Mouse (Mus musculus): ENCODE results near the gene AU021092.
A peak's percentile ranks its signal among the peaks of the same experiment; 100 is the strongest.
"Not testable (repeated sequence)": the region's sequence is repeated elsewhere in the genome, so short reads cannot be mapped to it uniquely, and the experiment has no call there.

AU021092 gene

GRCm38 (mm10) chr16:5222140-5222539 is at the start of gene AU021092:
Gene AU021092 (minus strand): TSS chr16:5222299.
- DNase-seq, result no peak

- DNase-seq, result no peak
These were observed 49.4 kb upstream of the AU021092 start for GRCm38 (mm10) chr16:5271411-5272035.

DNA sequence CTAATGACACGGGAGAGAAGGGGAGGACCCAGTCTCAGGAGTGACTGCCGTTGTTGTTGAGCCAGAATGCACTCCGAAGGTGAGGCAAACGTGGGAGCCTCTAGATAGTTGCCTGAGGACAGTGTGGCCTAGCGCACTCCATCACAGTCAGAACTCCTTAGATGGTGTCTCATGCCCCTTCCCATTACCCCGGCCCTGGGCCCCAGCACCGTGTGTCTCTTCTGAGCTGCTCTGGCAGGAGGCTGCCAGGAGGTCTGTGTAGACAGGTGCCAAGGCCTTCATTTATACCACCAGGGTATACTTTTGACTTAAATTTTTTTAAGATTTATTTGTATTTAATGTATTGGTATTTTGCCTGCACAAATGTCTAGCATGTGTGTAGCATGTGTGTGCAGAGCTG is 41.8 kb upstream of the AU021092 start:
- DNase-seq, result no peak

GRCm38 (mm10) chr16:5263156-5263555 is 41.1 kb upstream of the AU021092 start:
- no peak for DNase-seq

GRCm38 (mm10) chr16:5255779-5256496 is 33.8 kb upstream of the AU021092 start, which contains the start of gene Eef2kmt:
Gene Eef2kmt (minus strand): TSS chr16:5255983.
- peak; percentile 100 for DNase-seq

GRCm38 (mm10) chr16:5255081-5255740 is 33.1 kb upstream of the AU021092 start:
- no peak for DNase-seq

DNA sequence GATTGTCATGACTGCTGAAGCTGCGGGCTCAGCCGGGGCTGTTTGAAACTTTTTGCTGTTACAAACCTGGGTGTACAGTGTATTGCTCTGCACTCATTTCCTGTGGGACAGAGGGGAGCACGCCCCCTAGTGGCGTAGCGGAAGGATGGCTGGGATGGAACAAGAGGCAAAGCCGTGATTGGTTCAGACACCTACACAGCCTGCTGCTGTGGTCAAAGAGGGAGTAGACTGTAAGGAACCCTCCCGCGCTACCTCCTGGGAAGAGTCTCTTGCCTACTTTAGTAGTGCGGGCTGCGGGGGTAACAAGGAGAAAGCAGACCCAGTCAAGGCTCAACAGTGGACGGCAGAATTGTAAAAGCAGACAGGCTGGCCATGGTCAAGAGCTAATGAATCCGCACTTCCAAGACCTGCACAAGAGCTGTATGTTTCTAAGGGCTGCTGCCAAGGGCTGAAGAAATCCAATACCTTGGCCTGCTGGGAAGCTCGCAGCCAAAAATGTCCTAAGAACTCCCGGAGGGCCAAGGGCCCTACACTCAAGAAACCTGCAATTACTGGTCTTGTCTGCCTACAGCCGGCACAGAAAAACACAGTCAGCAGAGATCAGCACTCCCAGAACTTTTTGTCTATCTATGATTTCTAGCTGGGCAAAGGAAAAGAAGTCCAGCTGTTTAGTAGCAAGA is 32.4 kb upstream of the AU021092 start:
- peak; percentile 91 for DNase-seq

- DNase-seq, result no peak
These were observed 30.2 kb upstream of the AU021092 start for GRCm38 (mm10) chr16:5252260-5252659.

- no peak for DNase-seq
These were observed 28.8 kb upstream of the AU021092 start for GRCm38 (mm10) chr16:5250891-5251290.

GRCm38 (mm10) chr16:5244411-5244810 is 22.3 kb upstream of the AU021092 start:
- peak; percentile 65 for DNase-seq

GRCm38 (mm10) chr16:5242882-5243281 is 20.8 kb upstream of the AU021092 start:
- no peak for DNase-seq

GRCm38 (mm10) chr16:5242355-5242754 is 20.3 kb upstream of the AU021092 start:
- DNase-seq, result no peak

- peak; percentile 93 for DNase-seq
These were observed 11.6 kb upstream of the AU021092 start, which contains the start of gene Alg1 for GRCm38 (mm10) chr16:5233418-5234313. Gene Alg1 (plus strand): TSS chr16:5233621.

- DNase-seq, result no peak
These were observed 10.9 kb upstream of the AU021092 start for GRCm38 (mm10) chr16:5232982-5233381.

DNA sequence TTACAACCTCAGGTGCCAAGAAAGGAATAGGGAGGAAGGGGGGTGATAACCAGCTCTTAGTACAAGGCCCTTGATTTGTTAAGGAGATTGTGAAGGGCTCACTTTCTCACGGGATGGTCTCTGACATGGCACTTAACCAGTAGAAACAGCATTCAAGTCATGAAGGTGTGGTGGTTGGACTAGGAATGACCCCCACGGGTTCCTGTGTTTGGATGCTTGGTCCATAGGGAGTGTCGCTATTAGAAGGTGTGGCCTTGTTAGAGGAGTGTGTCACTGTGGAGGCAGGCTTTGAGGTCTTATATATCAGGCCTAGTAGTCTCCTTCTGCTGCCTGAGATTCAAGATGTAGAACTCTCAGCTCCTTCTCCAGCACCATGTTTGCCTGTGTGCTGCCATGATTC is 6.0 kb upstream of the AU021092 start:
- not testable (repeated sequence) for DNase-seq

DNA sequence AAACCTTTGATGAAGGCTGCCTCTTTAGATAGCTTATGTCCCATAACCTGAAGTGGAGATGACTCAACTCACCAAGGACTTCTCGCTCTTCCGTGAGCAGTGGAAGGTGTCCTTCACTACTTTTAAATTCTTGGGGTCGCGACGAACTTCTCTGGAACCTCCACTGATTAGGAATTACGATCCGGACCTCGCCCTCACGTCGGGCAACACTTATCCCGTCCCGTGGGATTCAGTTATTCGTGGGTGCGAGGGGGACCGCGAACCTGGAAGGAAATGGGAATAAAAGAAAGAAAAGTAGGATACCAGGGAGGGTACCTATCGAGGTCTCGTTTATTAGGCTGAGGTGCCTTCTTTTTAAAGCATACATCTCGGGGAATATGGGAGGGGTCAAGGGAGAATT is 5.4 kb upstream of the AU021092 start:
- not testable (repeated sequence) for DNase-seq

DNA sequence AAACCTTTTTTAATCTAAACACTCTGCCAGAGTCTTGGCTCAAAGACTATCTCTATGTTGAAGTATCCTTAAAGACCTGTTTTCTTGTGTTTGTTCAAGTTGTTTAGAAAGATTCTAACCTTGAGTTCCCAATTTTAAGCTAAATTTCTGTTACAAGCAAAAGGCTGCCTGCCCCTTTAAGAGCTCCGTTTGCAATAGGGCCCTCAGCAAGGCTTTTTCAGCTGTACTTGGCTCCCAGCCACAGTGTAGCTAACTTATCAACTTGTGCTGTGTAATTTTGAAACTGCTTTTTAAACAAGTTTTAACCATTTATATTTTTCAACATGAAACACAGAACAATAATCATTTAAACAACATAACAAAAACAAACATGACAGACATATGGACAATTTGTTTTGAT is 4.4 kb upstream of the AU021092 start:
- DNase-seq, result not testable (repeated sequence)

DNA sequence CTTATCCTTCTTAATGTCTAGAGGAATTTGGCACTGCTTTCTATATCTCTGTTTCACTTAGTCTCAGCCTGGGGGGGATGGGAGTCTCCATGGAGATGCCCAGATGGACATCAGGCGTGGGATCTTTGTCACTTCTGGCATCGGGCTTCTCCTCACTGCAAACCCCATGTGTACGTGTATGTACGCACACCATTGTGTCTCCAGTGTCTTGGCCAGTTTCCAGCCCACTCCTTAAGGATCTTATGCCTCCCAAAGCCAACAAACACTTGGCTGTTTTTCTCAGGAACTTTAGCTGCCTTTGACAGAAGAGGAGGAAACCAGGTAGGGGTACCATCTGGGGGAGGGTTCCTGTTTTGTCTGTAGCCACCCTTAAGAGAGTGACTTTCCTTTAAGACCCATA is 696 bp downstream of the AU021092 start:
- no peak for DNase-seq

DNA sequence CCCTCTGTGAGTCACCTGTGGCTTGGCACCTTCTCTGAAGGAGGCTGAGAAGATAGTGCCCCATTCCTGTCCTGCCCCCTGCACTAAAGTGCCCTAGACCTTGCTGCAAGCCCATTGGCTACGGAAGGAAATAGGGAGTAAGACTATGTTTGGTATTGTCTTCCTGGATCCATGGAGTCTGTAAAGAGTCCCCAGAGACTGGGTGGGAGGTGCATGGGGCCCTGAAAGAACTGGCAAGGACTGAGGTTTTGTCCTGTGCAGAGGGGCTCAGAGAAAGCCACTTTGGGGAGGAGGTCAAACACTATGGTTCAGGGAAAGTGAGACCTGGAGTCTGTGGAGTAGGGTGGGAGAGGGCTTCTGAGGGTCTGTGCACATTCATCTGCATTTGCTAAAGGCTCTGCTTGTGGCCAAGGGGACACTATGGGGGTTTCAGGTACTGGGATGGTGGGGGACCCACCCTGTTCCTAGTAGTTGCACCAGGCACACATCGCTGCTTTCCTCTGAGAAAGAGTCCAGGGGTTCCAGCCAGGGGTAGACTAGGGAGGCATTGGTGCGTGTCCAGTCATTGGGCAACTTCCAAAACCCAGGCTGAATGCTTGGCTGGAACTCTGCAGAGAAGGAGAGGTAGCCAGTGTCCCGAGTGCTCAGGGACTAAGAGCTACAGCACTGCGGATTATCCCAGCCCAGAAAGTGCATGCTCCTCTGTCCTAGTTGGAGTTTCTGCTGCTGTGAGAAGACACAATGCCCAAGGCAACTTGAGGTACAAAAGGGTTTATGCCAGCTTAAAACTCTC is 4.6 kb downstream of the AU021092 start:
- DNase-seq, result no peak

- DNase-seq, result no peak
These were observed 5.4 kb downstream of the AU021092 start for GRCm38 (mm10) chr16:5216686-5217085.

GRCm38 (mm10) chr16:5214126-5214525 is 8.0 kb downstream of the AU021092 start:
- DNase-seq, result no peak

All from thymus, postnatal 14 days (tissue).